Comparison of ENCODE assay signal across 8 mouse cellular contexts in the genomic region with DNA sequence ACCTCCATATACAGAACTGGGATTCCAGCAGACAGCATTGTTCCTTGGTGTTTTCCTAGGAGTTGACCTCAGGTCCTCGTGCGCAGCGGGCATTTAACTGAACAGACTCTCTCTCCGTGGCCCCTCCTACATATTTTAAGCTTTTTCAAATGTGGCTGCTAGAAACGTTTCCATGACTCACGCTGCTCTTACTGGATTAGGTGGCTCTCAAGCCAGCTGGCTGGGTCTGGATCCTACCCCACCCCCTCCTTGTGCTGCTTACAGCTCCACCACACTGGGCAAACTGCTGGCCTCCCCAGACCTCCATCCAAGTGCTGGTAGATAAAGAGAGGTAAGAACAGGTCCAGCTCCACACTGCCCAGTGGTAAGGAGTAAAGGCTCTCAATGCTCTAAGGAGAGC. TPM values are rescaled to one million over a fixed set of nuclear protein-coding genes. Genes with fewer than 3 reads are reported as not detected.
A peak's percentile ranks its signal among the peaks of the same experiment; 100 is the strongest.
DNase-seq lines count a peak whose midpoint lies in the region; ATAC-seq and TF ChIP-seq lines count a peak whose summit lies in the region.

No protein-coding gene starts in this region.

- H3K4me1 ChIP-seq in heart, adult 2 months (ENCODE audit: control insufficient read depth, insufficient read depth, low read length): peaks cover 8% of the 10 kb centered on the region
- H3K4me1 ChIP-seq in small intestine, adult 2 months (ENCODE audit: control insufficient read depth, insufficient read depth, insufficient read length, low read length): peaks cover 8% of the 10 kb centered on the region; the same call in 1 of the 2 replicates
- H3K4me1 ChIP-seq in intestine, embryonic 15.5 days (replicated peaks): peaks cover 6% of the 10 kb centered on the region; the same call in 1 of the 2 replicates
- H3K4me1 ChIP-seq in midbrain, embryonic 10.5 days: peaks cover 9% of the 10 kb centered on the region; the same call in 1 of the 2 replicates

- peak; percentile 42 for DNase-seq in urinary bladder, postnatal 25 days (ENCODE audit: low spot score)
- no peak for DNase-seq in urinary bladder, adult 2 months (ENCODE audit: low spot score)
- DNase-seq in heart, adult 2 months: peak; percentile 59 to 84
- peak; percentile 64 to 89 for DNase-seq in kidney, postnatal 25 days
- DNase-seq in midbrain, embryonic 10.5 days (ENCODE audit: low spot score): no peak
- DNase-seq in cerebellum, adult 8-10 months: no peak

- no peak for TF ChIP-seq CTCF in heart, adult 2 months (IDR thresholded peaks at IDR 0.05)
- TF ChIP-seq CTCF in small intestine, adult 2 months (IDR thresholded peaks at IDR 0.05; ENCODE audit: extremely low read depth, insufficient read length, insufficient replicate concordance, low read depth, low read length): no peak

- TF ChIP-seq POLR2A in heart, adult 2 months (IDR thresholded peaks at IDR 0.05; ENCODE audit: insufficient read depth, low read depth, low read length): no peak
- no peak for TF ChIP-seq POLR2A in small intestine, adult 2 months (IDR thresholded peaks at IDR 0.05; ENCODE audit: low read depth, low read length)

- H3K27ac ChIP-seq in heart, adult 2 months: peak overlapping the region; percentile 73
- H3K27ac ChIP-seq in small intestine, adult 2 months (ENCODE audit: insufficient read depth, low read depth, low read length): peak overlapping the region; percentile 32; the same call in 1 of the 2 replicates
- no peak overlapping the region for H3K27ac ChIP-seq in intestine, embryonic 15.5 days
- H3K27ac ChIP-seq in midbrain, embryonic 10.5 days (replicated peaks): no peak overlapping the region

- no peak overlapping the region for H3K4me3 ChIP-seq in heart, adult 2 months
- no peak overlapping the region for H3K4me3 ChIP-seq in small intestine, adult 2 months (ENCODE audit: low read depth, low read length)
- H3K4me3 ChIP-seq in intestine, embryonic 15.5 days (replicated peaks): no peak overlapping the region
- H3K4me3 ChIP-seq in midbrain, embryonic 10.5 days: no peak overlapping the region

- H3K79me2 ChIP-seq in heart, adult 2 months (replicated peaks; ENCODE audit: control insufficient read depth, insufficient read depth, low read length): no peaks in the 10 kb centered on the region

- no peaks in the 10 kb centered on the region for H3K27me3 ChIP-seq in heart, adult 2 months (ENCODE audit: control insufficient read depth, insufficient read depth, low read length)
- no peaks in the 10 kb centered on the region for H3K27me3 ChIP-seq in small intestine, adult 2 months (ENCODE audit: control insufficient read depth, insufficient read depth, low read length)
- H3K27me3 ChIP-seq in intestine, embryonic 15.5 days (replicated peaks): no peaks in the 10 kb centered on the region
- H3K27me3 ChIP-seq in midbrain, embryonic 10.5 days (ENCODE audit: low read depth, poor library complexity, severe bottlenecking): no peaks in the 10 kb centered on the region

- 0 out of 2 replicates have a peak, but pooled peaks have one; percentile 63 for TF ChIP-seq EP300 in heart, adult 2 months (IDR thresholded peaks at IDR 0.05; ENCODE audit: insufficient read depth, low read depth, low read length)

- no peak for ATAC-seq in intestine, embryonic 15.5 days

- intact Hi-C loops in heart, adult 2 months (cut with DNase I): no loop called here

- H3K9me3 ChIP-seq in intestine, embryonic 15.5 days: no peaks in the 10 kb centered on the region
- H3K9me3 ChIP-seq in midbrain, embryonic 10.5 days (replicated peaks): no peaks in the 10 kb centered on the region

- H3K36me3 ChIP-seq in heart, adult 2 months (ENCODE audit: control insufficient read depth, insufficient read depth, low read length): peaks cover 3% of the 10 kb centered on the region
- peaks cover 4% of the 10 kb centered on the region; the same call in 1 of the 2 replicates for H3K36me3 ChIP-seq in small intestine, adult 2 months (ENCODE audit: control insufficient read depth, insufficient read depth, low read length)
- no peaks in the 10 kb centered on the region for H3K36me3 ChIP-seq in intestine, embryonic 15.5 days
- H3K36me3 ChIP-seq in midbrain, embryonic 10.5 days: peaks cover 24% of the 10 kb centered on the region

- H3K9ac ChIP-seq in heart, adult 2 months (ENCODE audit: low read depth, low read length): no peak overlapping the region
- no peak overlapping the region for H3K9ac ChIP-seq in intestine, embryonic 15.5 days

- WGBS in heart, adult 2 months: 29% methylated on average over 6 of the region's 6 CpGs
- WGBS in small intestine, adult 2 months: 78% methylated on average over 6 of the region's 6 CpGs
- 68% methylated on average over 6 of the region's 6 CpGs for WGBS in intestine, embryonic 15.5 days
- WGBS in midbrain, embryonic 10.5 days: 86% methylated on average over 6 of the region's 6 CpGs

- H3K4me2 ChIP-seq in intestine, embryonic 15.5 days (replicated peaks): no peak overlapping the region

RNA-seq across cellular contexts. Expression of gene Lgmn, which starts 17.5 kb away (rescaled TPM):
- 73.4 and 84.0 TPM in 2 replicates for polyA plus RNA-seq in urinary bladder, adult 2 months (2012; rRNA removed)
- 10 to 100 TPM; 59.9 to 63.5 TPM for total RNA-seq in heart, adult 2 months (2021)
- 78.2 and 115 TPM in 2 replicates for polyA plus RNA-seq in heart, adult 2 months (2012; rRNA removed)
- 48.6 and 70.2 TPM in 2 replicates for polyA plus RNA-seq in small intestine, adult 2 months (2012; rRNA removed)
- 81.0 and 84.1 TPM in 2 replicates for polyA plus RNA-seq in intestine, embryonic 15.5 days (2015; fragmentation: Nextera tagmentation; extraction: Ambion mirVana)
- polyA plus RNA-seq in midbrain, embryonic 10.5 days (2016; fragmentation: Nextera tagmentation; extraction: Ambion mirVana): 46.5 and 50.8 TPM in 2 replicates

RNA-seq across cellular contexts. Expression of gene Golga5, which starts 46.9 kb away (rescaled TPM):
- polyA plus RNA-seq in urinary bladder, adult 2 months (2012; rRNA removed): 35.0 and 40.2 TPM in 2 replicates
- total RNA-seq in heart, adult 2 months (2021): 10 to 100 TPM; 25.1 to 28.0 TPM
- polyA plus RNA-seq in heart, adult 2 months (2012; rRNA removed): 10.1 and 17.2 TPM in 2 replicates
- polyA plus RNA-seq in small intestine, adult 2 months (2012; rRNA removed): 3.7 and 7.8 TPM in 2 replicates
- polyA plus RNA-seq in intestine, embryonic 15.5 days (2015; fragmentation: Nextera tagmentation; extraction: Ambion mirVana): 30.0 and 33.1 TPM in 2 replicates
- polyA plus RNA-seq in midbrain, embryonic 10.5 days (2016; fragmentation: Nextera tagmentation; extraction: Ambion mirVana): 24.6 and 30.3 TPM in 2 replicates

Comparison
In these comparisons a context has a peak if more than half of its experiments do, and no peak if none do; other contexts are left out.
1. DNase-seq: peak in urinary bladder, postnatal 25 days (single experiment), heart, adult 2 months (2 of 2) and kidney, postnatal 25 days (2 of 2); none in urinary bladder, adult 2 months (single experiment), midbrain, embryonic 10.5 days (single experiment) and cerebellum, adult 8-10 months (single experiment).
2. H3K27ac ChIP-seq: peak in heart, adult 2 months (single experiment) and small intestine, adult 2 months (single experiment); none in intestine, embryonic 15.5 days (single experiment) and midbrain, embryonic 10.5 days (single experiment).